Mouse (Mus musculus): ENCODE data around the gene Adam12. TPM values are rescaled to one million over a fixed set of nuclear protein-coding genes. Genes with fewer than 3 reads are reported as not detected.
A peak's percentile ranks its signal among the peaks of the same experiment; 100 is the strongest.

Gene Adam12
- polyA plus RNA-seq, 1 experiment from 2014 or later, result 5.4 TPM

DNA sequence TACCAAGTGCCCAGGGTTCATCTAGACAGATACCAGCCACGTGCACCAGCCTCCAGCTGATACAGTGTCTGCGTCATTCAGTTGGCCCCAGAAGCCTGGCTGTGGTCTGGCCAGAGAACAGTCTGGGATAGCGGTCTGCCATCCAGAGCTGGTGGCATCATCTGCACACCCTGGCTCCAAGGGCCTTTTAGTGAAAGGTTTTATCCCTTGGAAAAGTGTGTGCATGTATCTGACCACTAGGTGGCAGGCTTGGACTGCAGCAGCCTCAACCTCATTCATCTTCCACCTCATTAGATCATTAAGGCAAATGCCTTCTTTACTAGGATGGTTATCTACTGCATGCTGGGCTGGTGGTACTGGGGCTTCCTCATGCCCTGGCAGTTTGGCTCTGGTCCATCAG lies 375.7 kb downstream of the Adam12 start:
- Histone ChIP-seq H3K4me2 (ENCODE audit: low read depth) (no peak overlapping the region), H3K27me3 (ENCODE audit: control insufficient read depth, insufficient read depth, low read length) (no peaks in the 10 kb centered on the region), H3K36me3 (ENCODE audit: control insufficient read depth, insufficient read depth, low read length) (no peaks in the 10 kb centered on the region), H3K9me3 (ENCODE audit: control insufficient read depth, low read length) (no peaks in the 10 kb centered on the region), H3K27ac (ENCODE audit: low read depth, low read length) (no peak overlapping the region), H3K9ac (ENCODE audit: low read length) (no peak overlapping the region), H3K4me3 (ENCODE audit: low read depth, low read length) (no peak overlapping the region), H3K4me1 (ENCODE audit: control insufficient read depth, insufficient read depth, low read length) (no peaks in the 10 kb centered on the region)
- ATAC-seq (ENCODE audit: insufficient read depth, low FRiP score, low TSS enrichment) (peak; percentile 50; the same call in 1 of the 2 replicates), DNase-seq (ENCODE audit: low spot score) (peak; percentile 80)
- WGBS, result 20% methylated on average over 2 of the region's 3 CpGs

DNA sequence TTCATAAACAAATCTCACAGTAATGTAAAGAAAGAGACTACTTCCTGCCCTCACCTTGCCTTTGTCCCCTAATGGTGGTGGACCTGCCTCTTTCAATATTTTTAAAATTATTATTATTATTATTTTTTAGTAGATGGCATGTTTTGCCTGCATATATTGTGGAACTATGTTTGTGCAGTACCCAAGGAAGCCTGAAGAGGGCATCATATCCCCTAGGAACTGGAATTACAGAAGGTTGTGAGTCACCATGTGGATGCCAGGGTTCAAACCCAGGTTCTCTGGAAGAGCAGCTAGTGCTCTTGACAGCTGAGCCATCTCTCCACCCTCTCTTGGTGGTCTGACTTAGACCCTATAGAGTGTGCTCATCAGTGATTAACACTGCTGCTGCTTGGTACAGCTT lies 381.2 kb downstream of the Adam12 start:
- H3K4me2 ChIP-seq (ENCODE audit: low read depth), result no peak overlapping the region
- H3K27ac ChIP-seq (ENCODE audit: low read depth, low read length), result no peak overlapping the region
- no peaks in the 10 kb centered on the region for H3K4me1 ChIP-seq (ENCODE audit: control insufficient read depth, insufficient read depth, low read length)
- no peak overlapping the region for H3K9ac ChIP-seq (ENCODE audit: low read length)
- no peak overlapping the region for H3K4me3 ChIP-seq (ENCODE audit: low read depth, low read length)
- DNase-seq (ENCODE audit: low spot score) (no peak), ATAC-seq (ENCODE audit: insufficient read depth, low FRiP score, low TSS enrichment) (no peak)
- no peaks in the 10 kb centered on the region for H3K27me3 ChIP-seq (ENCODE audit: control insufficient read depth, insufficient read depth, low read length)
- no peaks in the 10 kb centered on the region for H3K36me3 ChIP-seq (ENCODE audit: control insufficient read depth, insufficient read depth, low read length)
- H3K9me3 ChIP-seq (ENCODE audit: control insufficient read depth, low read length), result no peaks in the 10 kb centered on the region

DNA sequence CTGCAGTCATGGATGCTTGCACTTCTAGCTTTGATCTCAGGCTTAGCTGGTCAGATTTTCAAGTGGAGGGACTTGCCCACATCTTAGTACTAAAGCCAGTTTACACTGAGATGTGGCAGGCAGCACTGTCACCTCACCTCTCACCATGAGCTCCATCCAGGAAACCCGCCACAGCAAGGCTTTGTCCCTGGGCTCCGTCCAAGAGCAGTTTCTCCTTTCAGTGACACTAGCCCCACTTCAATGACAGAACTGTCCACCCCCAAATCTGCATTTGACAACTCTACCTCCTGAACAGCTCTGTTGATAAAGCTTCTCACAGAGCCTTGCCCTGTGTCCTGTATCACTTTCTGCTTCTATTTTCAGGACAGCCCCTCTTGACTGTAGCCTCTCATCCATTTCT lies 383.8 kb downstream of the Adam12 start:
- WGBS, result 83% methylated on average over 2 of the region's 2 CpGs
- no peak for ATAC-seq (ENCODE audit: insufficient read depth, low FRiP score, low TSS enrichment)
- DNase-seq (ENCODE audit: low spot score), result no peak

DNA sequence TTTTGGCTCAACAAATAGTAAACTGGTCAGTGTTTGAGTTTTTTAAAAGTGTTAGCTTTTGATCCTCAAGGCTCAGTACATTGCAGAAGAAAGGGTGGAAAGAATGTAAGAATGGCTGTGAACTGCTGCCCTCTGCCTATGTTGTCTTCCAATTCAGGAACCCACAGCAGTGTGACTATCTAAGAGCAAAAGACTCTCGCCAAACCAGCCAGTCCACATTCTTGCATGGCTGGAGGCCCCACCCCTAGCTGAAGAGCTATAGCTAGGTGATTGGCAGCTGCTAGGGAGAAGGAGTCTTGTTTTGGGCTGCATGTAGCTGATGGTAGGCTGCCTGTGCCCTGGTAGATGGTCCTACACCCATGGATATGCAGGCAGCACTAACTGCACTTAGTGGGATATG lies 384.8 kb downstream of the Adam12 start:
- Histone ChIP-seq H3K27me3 (ENCODE audit: control insufficient read depth, insufficient read depth, low read length) (no peaks in the 10 kb centered on the region), H3K9me3 (ENCODE audit: control insufficient read depth, low read length) (no peaks in the 10 kb centered on the region), H3K9ac (ENCODE audit: low read length) (no peak overlapping the region), H3K27ac (ENCODE audit: low read depth, low read length) (no peak overlapping the region), H3K4me2 (ENCODE audit: low read depth) (no peak overlapping the region), H3K4me1 (ENCODE audit: control insufficient read depth, insufficient read depth, low read length) (no peaks in the 10 kb centered on the region), H3K36me3 (ENCODE audit: control insufficient read depth, insufficient read depth, low read length) (no peaks in the 10 kb centered on the region), H3K4me3 (ENCODE audit: low read depth, low read length) (no peak overlapping the region)
- DNase-seq (ENCODE audit: low spot score) (no peak), ATAC-seq (ENCODE audit: insufficient read depth, low FRiP score, low TSS enrichment) (no peak)
- 17% methylated on average over 1 of the region's 1 CpGs for WGBS

More for the DNA sequence above, 383.8 kb downstream of the Adam12 start:
- Histone ChIP-seq H3K4me3 (ENCODE audit: low read depth, low read length) (no peak overlapping the region), H3K4me2 (ENCODE audit: low read depth) (no peak overlapping the region), H3K9ac (ENCODE audit: low read length) (no peak overlapping the region), H3K27me3 (ENCODE audit: control insufficient read depth, insufficient read depth, low read length) (no peaks in the 10 kb centered on the region), H3K4me1 (ENCODE audit: control insufficient read depth, insufficient read depth, low read length) (no peaks in the 10 kb centered on the region), H3K9me3 (ENCODE audit: control insufficient read depth, low read length) (no peaks in the 10 kb centered on the region), H3K36me3 (ENCODE audit: control insufficient read depth, insufficient read depth, low read length) (no peaks in the 10 kb centered on the region), H3K27ac (ENCODE audit: low read depth, low read length) (no peak overlapping the region)

DNA sequence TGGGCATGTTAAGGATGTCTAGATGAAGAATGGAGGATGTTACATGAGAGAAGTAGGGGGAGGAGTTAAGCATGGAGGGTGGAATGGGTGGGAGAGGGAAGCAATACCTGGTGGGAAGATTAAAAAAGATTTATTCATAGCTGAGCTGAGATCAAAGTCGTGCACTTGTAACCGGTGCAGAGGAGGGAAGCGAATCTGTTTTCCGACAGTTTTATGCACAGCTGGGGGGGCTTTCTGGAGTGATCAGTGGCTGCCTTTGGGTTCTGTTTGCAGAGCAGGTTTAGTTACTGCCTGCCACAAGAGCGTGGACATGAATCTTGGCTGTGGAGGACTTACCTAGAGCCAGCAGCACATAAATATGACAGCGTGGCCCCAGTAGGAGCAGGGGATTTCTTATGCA lies 389.9 kb downstream of the Adam12 start:
- 62% methylated on average over 6 of the region's 6 CpGs for WGBS
- no peak overlapping the region for H3K9ac ChIP-seq (ENCODE audit: low read length)
- no peaks in the 10 kb centered on the region for H3K27me3 ChIP-seq (ENCODE audit: control insufficient read depth, insufficient read depth, low read length)
- no peaks in the 10 kb centered on the region for H3K9me3 ChIP-seq (ENCODE audit: control insufficient read depth, low read length)
- H3K4me3 ChIP-seq (ENCODE audit: low read depth, low read length), result no peak overlapping the region
- no peak for DNase-seq (ENCODE audit: low spot score)
- no peak overlapping the region for H3K27ac ChIP-seq (ENCODE audit: low read depth, low read length)
- no peak overlapping the region for H3K4me2 ChIP-seq (ENCODE audit: low read depth)
- no peaks in the 10 kb centered on the region for H3K4me1 ChIP-seq (ENCODE audit: control insufficient read depth, insufficient read depth, low read length)
- no peak for ATAC-seq (ENCODE audit: insufficient read depth, low FRiP score, low TSS enrichment)
- H3K36me3 ChIP-seq (ENCODE audit: control insufficient read depth, insufficient read depth, low read length), result no peaks in the 10 kb centered on the region

DNA sequence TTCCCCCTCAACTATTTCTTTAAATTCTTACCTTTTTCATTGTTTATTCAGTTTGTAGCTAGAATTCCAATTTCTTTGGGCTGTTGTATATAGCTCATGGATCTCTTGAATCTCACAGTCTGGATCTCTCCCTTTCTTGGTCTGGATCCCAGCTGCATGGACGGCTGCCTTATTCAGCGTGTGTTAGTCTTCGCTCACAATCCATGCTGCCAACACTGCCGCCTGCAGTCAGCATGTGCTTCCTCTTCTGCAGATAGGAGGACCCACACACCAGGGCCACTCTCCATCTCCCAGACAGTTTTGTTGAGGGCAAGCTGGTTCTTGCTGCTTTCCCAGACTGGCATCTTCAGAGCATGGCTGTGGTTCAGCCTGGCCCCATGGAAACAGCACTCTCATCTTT lies 392.4 kb downstream of the Adam12 start:
- WGBS, result 79% methylated on average over 4 of the region's 4 CpGs
- no peak overlapping the region for H3K27ac ChIP-seq (ENCODE audit: low read depth, low read length)
- no peaks in the 10 kb centered on the region for H3K27me3 ChIP-seq (ENCODE audit: control insufficient read depth, insufficient read depth, low read length)
- H3K9ac ChIP-seq (ENCODE audit: low read length), result no peak overlapping the region
- no peak for DNase-seq (ENCODE audit: low spot score)
- H3K4me1 ChIP-seq (ENCODE audit: control insufficient read depth, insufficient read depth, low read length), result no peaks in the 10 kb centered on the region
- H3K4me2 ChIP-seq (ENCODE audit: low read depth), result no peak overlapping the region
- no peak for ATAC-seq (ENCODE audit: insufficient read depth, low FRiP score, low TSS enrichment)
- no peak overlapping the region for H3K4me3 ChIP-seq (ENCODE audit: low read depth, low read length)
- no peaks in the 10 kb centered on the region for H3K9me3 ChIP-seq (ENCODE audit: control insufficient read depth, low read length)
- H3K36me3 ChIP-seq (ENCODE audit: control insufficient read depth, insufficient read depth, low read length), result no peaks in the 10 kb centered on the region

Small RNA genes within 50 kb of the gene (microRNA-seq; reads per million reads assigned to microRNA genes)
- not detected for gene Gm23631

Other genes starting within 250 kb of the Adam12 start
- gene D7Ertd443e, start 153.5 kb upstream of the Adam12 start, polyA plus RNA-seq (2014; fragmentation: Nextera tagmentation; extraction: Ambion mirVana), result 0.19 TPM in 1 of 2 replicates, not detected in the other

Measured in neural tube, embryonic 11.5 days (tissue).